Mouse (Mus musculus) stomach, embryonic 14.5 days (tissue): ENCODE results near the gene Pitpnm3. TPM values are rescaled to one million over a fixed set of nuclear protein-coding genes. Genes with fewer than 3 reads are reported as not detected.

Source experiments
- polyA plus RNA-seq: library from polyadenylated mRNA; unstranded; fragments of >200 nt; fragmentation: Nextera tagmentation; extraction: Ambion mirVana; gene quantifications from 2 replicates; pipeline ENCODE4 v1.2.1, GENCODE M21; 2014

The Pitpnm3 gene
- polyA plus RNA-seq, 1 experiment from 2014 or later: 0.52 TPM

Other genes with a start within 250 kb of the Pitpnm3 start
- 0.11 TPM in 1 of 2 replicates, not detected in the other for gene Aipl1, start 98.3 kb downstream of the Pitpnm3 start, polyA plus RNA-seq
- gene Pimreg, start 93.7 kb downstream of the Pitpnm3 start, polyA plus RNA-seq: 106 and 114 TPM in 2 replicates
- not detected in 2 replicates for gene Gm43951, start 71.1 kb upstream of the Pitpnm3 start, polyA plus RNA-seq
- gene 4933427D14Rik, start 71.7 kb upstream of the Pitpnm3 start, polyA plus RNA-seq: 13.5 and 15.9 TPM in 2 replicates
- gene Txndc17, start 71.8 kb upstream of the Pitpnm3 start, polyA plus RNA-seq: 206 and 213 TPM in 2 replicates
- gene Med31, start 79.8 kb upstream of the Pitpnm3 start, polyA plus RNA-seq: 41.0 and 42.7 TPM in 2 replicates
- gene Slc13a5, start 131.4 kb upstream of the Pitpnm3 start, polyA plus RNA-seq: 0.21 and 0.49 TPM in 2 replicates
- 3.7 and 4.4 TPM in 2 replicates for gene Xaf1, start 165.9 kb upstream of the Pitpnm3 start, polyA plus RNA-seq
- not detected in 2 replicates for gene Fbxo39, start 178.7 kb upstream of the Pitpnm3 start, polyA plus RNA-seq
- 0.18 and 1.2 TPM in 2 replicates for gene Tekt1, start 226.7 kb upstream of the Pitpnm3 start, polyA plus RNA-seq